Mouse (Mus musculus): ENCODE data around the gene Utp11. TPM values are rescaled to one million over a fixed set of nuclear protein-coding genes. Genes with fewer than 3 reads are reported as not detected.

Utp11 gene
- polyA plus RNA-seq, 1 experiment: 20.7 TPM

DNA sequence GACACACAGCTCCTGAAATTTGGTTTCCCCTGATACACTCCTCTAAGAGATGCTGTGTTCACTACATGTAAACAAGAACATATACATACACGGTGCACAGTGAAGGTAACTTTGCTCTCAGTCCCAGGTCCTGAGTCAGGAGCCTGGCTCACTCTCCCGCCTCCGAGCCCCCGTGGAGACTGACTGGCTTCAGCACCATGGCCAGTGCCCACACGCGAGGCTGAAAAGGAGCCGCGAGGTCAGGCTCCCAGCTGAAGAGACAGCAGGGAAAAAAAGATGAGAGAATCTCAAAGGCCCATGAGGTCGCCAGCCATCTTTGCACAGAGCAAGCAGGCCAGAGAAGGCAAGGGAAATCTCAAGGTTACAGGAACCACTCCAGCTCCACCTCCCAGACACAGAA, 60.1 kb downstream of the Utp11 start:
- DNase-seq (ENCODE audit: extremely low spot score in 1 of 2, low spot score in 1 of 2): no peak

DNA sequence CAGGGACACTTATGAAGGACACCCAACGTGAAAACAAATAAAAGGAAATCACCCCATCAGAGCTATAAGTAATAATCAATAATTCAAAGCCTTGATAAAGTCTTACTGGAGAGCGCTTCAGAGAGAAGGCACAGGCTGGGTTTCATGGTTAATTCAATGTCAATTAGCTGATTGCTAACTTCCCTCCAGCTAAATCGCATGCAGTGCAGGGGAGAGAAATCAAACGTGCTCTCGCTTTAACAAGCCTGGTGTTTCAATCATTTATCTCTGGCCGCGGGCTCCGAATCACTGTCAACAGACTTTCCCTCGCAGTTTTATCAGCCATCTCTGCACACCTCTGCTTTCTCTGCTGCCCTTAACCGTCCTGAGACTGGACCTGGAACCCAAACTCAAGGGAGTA, 60.5 kb downstream of the Utp11 start:
- no peak for DNase-seq (ENCODE audit: extremely low spot score in 1 of 2, low spot score in 1 of 2)

DNA sequence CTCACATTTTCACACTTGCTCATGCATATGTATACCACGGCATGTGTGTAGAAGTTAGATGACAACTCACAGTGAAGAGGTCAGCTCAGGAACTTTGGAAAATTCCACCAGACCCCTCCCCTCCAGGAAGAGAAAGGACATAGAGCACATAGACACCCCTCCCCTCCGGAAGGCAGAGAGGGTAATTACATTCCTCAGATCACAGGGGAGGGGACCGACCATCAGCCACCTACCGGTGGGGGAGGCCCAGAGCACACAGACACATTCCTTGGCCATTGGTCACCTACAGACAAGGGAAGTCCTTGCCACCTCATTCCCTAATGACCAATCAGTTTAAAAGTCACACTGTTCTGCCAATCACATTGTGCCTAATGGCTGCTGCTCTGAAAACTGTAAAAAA, 61.9 kb downstream of the Utp11 start:
- no peak for DNase-seq (ENCODE audit: extremely low spot score in 1 of 2, low spot score in 1 of 2)

Other genes with a start within 250 kb of the Utp11 start
- gene 3100002H09Rik, start 82.8 kb downstream of the Utp11 start, polyA plus RNA-seq (2012; rRNA removed): 0.14 and 0.21 TPM in 2 replicates
- gene Pou3f1, start 36.8 kb downstream of the Utp11 start, polyA plus RNA-seq (2012; rRNA removed): 6.9 and 11.6 TPM in 2 replicates
- gene Fhl3, start 7.1 kb upstream of the Utp11 start, polyA plus RNA-seq (2012; rRNA removed): 2.0 and 2.2 TPM in 2 replicates
- gene Sf3a3, start 21.2 kb upstream of the Utp11 start, polyA plus RNA-seq (2012; rRNA removed): 35.5 and 40.4 TPM in 2 replicates
- gene Inpp5b, start 48.2 kb upstream of the Utp11 start, polyA plus RNA-seq (2012; rRNA removed): 58.0 and 71.4 TPM in 2 replicates
- gene Mtf1, start 108.5 kb upstream of the Utp11 start, polyA plus RNA-seq (2012; rRNA removed): 12.9 and 13.2 TPM in 2 replicates
- gene Yrdc, start 157.1 kb upstream of the Utp11 start, polyA plus RNA-seq (2012; rRNA removed): 34.5 and 36.8 TPM in 2 replicates
- 91.4 and 98.1 TPM in 2 replicates for gene 1110065P20Rik, start 157.6 kb upstream of the Utp11 start, polyA plus RNA-seq (2012; rRNA removed)
- 48.7 and 52.5 TPM in 2 replicates for gene Maneal, start 168.6 kb upstream of the Utp11 start, polyA plus RNA-seq (2012; rRNA removed)
- gene Epha10, start 187.3 kb upstream of the Utp11 start, polyA plus RNA-seq (2012; rRNA removed): 49.8 and 50.9 TPM in 2 replicates
- gene 9930104L06Rik, start 243.4 kb upstream of the Utp11 start, polyA plus RNA-seq (2012; rRNA removed): 20.9 and 21.3 TPM in 2 replicates
- 2.0 and 2.6 TPM in 2 replicates for gene Cdca8, start 245.7 kb upstream of the Utp11 start, polyA plus RNA-seq (2012; rRNA removed)